Mouse (Mus musculus) splenic B cell, adult 2 months (primary cell): ENCODE results near the gene Gga3.

Experiments
- DNase-seq: peaks from one replicate; pipeline ENCODE4 v3.0.0-alpha.2; 2011; ENCODE audit warnings: low read depth, low spot score
- H3K27me3 ChIP-seq: 2 replicates; pipeline ENCODE4 v1.6.1; 2012; ENCODE audit warnings: mild to moderate bottlenecking, low read length, moderate library complexity, mixed read lengths; ENCODE audit not compliant: control insufficient read depth, poor library complexity, insufficient read depth, severe bottlenecking
- H3K36me3 ChIP-seq: 2 replicates; pipeline ENCODE4 v1.6.1; 2012; ENCODE audit warnings: mild to moderate bottlenecking, low read length, moderate library complexity, mixed read lengths; ENCODE audit not compliant: control insufficient read depth, poor library complexity, insufficient read depth, severe bottlenecking

Gga3 gene

DNA sequence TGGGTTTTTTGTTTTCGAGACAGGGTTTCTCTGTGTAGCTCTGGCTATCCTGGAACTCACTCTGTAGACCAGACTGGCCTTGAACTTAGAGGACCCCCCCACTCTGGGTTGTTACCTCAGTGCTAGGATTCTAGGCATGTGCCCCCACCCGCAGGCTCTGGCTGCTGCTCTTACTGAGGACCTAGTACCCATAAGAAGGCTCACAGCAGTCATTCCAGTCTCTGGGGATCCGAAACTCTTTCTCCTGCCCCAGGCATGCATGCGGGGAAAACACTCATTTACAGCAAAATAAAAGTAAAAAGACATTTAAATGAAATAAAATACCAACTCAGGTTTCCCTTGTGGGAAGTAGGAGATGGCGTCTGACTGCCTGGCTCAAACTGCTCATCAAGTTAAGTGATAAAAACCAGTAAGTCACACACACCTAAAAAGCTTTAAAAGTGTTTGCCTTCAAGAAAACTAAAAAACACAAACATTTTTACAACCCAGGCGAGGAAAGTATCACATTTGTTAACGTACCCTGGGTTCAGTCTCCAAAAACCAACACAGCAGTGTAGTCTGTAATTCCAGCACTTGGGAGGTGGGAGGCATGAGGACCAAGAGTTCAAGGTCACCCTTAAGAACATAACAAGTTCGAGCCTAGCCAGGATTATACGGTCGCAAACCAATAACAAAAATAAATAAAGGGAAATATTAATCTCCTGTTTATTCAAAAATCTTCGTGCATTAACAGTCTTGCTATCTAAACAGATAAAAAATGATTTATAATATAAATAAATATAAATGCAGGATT is 23.2 kb upstream of the Gga3 start:
- no peak for DNase-seq
- H3K27me3 ChIP-seq, result no peaks in the 10 kb centered on the region
- H3K36me3 ChIP-seq, result peaks cover 4% of the 10 kb centered on the region

DNA sequence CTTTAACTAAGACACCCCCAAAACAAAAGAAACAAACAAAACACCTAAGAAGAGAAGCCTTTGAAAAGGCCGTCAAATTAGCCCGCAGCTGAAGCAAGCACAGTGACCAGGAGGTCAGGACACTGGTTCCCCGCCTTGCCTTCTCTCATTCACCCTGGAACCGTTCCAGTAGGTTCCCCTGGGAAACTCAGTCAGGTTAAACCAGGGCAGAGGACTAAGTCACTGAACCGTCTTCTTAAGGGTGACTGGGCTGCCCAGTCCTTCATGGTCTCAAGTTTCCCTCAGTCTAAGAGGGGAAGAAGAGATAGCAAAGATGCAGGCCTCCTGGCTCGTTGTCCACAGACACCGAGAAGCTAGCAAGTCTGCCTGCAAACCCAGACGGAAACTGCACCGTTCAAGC is 22.0 kb upstream of the Gga3 start:
- H3K27me3 ChIP-seq, result no peaks in the 10 kb centered on the region
- H3K36me3 ChIP-seq, result peaks cover 6% of the 10 kb centered on the region
- no peak for DNase-seq

DNA sequence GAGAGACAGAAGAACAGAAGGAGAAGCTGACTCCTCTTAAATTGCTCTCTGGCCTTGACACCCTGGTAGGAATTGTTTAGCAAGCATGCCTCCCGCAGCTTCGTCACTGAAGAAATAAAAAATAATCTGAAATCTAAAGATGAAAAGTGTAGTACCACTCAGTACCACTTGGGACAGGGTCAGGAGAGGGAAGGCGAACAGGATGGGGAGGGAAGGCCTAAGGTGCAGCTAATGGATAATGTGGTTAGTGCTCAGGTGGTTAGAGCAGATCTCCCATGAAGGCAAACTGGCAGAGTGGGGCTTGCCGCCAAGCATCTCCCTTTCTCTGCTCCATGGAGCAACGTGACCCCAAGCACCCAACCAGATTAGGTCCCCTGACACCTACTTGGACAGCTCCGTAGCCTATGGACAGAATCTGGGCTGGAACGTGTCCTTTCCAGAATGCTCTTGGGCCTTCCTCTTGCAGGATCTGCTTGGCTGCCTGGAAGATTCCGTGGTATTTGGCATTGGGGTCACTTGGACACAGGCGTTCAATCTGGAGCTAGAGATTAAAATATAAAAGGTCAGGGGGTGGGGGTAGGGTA is 19.7 kb upstream of the Gga3 start:
- no peaks in the 10 kb centered on the region for H3K27me3 ChIP-seq
- peaks cover 10% of the 10 kb centered on the region for H3K36me3 ChIP-seq
- peak; percentile 48 for DNase-seq

DNA sequence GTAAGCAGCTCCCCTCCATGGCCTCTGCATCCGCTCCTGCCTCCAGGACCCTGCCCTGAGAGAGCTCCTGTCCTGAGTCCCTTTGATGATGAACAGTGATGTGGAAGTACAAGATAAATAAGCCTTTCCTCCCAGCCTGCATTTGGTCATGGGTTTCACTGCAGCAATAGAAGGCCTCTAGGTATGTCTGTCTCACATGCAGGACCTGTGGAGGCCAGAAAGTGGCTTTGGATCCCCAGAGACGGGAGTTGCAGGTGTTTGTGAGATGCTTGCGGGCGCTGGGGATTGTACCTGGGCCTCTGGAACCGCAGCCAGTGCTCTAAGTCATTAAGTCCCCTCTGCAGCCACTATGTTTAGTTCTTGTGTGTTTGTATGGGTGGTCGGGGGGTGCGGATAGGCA is 16.1 kb upstream of the Gga3 start:
- Histone ChIP-seq H3K36me3 (peaks cover 11% of the 10 kb centered on the region), H3K27me3 (no peaks in the 10 kb centered on the region)
- DNase-seq, result no peak

DNA sequence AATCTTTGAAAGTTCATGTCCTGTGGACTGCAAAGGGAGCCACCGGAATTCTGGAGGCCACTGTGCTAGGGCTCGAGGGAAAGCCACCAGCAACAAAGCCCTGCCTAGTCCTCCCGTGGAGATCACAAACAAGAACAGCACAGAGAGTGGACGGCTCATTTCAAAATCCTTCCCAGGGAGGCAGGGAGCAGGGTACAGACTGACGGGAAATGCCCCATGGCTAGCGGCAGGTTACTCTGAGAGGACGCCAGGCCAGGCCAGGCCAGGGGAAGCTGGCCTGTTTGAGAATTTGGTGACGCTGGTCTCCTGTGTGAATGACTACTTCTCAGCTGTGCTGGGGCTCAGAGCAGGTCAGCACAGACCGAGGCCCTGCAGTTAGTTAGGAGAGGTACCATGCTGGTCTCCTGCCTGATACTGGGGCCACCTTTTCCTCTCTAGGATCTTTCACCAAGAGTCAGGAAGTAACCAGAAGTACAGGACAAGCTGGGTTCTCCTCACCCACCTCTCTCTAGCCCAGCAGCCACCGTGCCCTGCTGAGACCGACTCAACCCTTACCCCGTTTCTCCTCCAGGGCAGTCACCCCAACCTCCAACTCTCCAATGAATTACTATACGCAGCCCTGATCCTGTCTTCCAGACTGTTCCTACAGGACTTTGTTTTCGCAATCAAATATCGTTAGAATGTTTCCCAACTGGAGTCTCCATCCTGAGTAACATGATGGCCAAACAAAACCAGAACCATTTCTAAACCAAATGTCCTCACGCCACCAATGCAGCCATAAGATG is 15.1 kb upstream of the Gga3 start:
- H3K27me3 ChIP-seq, result no peaks in the 10 kb centered on the region
- H3K36me3 ChIP-seq, result peaks cover 12% of the 10 kb centered on the region
- no peak for DNase-seq

DNA sequence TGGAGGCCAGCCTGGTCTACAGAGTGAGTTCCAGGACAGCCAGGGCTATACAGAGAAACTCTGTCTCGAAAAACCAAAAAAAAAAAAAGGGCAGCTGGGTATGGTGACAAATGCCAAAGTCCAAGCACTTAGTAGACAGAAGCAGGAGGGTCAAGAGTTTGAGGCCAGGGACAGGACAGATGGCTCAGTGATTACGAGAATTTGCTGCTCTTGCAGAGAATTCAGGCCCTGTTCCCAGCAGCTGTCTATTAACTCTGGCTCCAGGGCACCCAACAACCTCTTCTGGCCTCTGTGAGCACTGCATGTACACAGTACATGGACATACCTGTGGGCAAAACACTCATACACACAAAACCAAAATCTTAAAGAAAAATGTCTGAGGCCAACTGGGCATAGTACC is 14.2 kb upstream of the Gga3 start:
- Histone ChIP-seq H3K36me3 (peaks cover 10% of the 10 kb centered on the region), H3K27me3 (no peaks in the 10 kb centered on the region)
- DNase-seq, result no peak

DNA sequence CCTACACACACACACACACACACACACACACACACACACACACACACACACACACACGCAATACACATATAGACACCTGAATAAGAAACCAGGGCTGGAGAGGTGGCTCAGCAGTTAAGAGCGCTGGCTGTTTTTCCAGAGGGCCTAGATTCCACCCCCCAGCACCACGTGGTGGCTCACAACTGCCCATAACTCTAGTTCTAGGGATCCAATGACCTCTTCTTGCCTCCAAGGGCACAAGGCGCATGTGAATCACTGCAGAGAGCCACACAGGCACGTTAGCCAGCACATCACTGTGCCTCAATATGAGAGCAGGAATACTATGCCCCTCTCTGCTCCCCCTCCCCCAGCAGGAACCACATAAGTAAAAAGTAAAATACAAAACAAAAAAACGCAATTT is 13.0 kb upstream of the Gga3 start:
- Histone ChIP-seq H3K36me3 (peaks cover 8% of the 10 kb centered on the region), H3K27me3 (no peaks in the 10 kb centered on the region)
- no peak for DNase-seq

DNA sequence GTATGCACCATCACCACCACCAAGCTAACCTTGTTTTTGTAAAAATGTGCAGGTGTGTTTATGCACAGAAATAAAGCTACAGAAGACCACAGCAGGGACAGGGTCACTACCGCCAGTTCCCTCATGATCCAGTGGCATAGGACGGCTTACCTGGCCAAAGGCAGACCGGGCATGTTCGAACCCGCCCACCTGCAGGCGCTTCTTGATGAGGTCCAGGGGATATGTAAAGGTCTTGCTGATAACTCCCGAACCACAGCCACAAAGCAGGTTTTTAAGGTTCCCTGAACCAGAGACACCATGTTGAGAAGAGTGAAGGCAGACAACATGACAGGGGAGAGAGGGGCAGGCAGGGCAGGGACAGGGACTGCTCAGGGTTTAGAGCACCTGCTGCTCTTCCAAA is 12.5 kb upstream of the Gga3 start:
- Histone ChIP-seq H3K36me3 (peaks cover 8% of the 10 kb centered on the region), H3K27me3 (no peaks in the 10 kb centered on the region)
- no peak for DNase-seq

DNA sequence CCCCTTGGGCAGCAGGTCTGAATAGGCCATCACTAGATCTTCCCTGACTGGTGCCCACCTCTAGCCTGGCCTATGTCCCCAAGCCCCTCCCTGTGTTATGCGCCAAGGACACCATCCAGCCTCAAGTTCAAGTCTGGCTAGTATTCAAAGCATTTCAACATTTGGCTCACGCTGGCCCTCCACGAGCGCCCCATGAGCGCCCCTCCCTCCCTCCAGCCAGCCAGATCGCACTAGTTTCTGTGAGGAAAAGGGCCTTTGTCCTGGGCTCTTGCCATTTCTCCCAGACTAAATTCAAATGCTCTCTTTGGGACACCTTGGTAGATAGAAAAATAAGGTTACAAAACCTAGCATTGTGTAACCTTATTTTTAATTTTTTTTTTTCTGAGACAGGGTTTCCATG is 12.0 kb upstream of the Gga3 start:
- peaks cover 6% of the 10 kb centered on the region for H3K36me3 ChIP-seq
- no peaks in the 10 kb centered on the region for H3K27me3 ChIP-seq
- no peak for DNase-seq

DNA sequence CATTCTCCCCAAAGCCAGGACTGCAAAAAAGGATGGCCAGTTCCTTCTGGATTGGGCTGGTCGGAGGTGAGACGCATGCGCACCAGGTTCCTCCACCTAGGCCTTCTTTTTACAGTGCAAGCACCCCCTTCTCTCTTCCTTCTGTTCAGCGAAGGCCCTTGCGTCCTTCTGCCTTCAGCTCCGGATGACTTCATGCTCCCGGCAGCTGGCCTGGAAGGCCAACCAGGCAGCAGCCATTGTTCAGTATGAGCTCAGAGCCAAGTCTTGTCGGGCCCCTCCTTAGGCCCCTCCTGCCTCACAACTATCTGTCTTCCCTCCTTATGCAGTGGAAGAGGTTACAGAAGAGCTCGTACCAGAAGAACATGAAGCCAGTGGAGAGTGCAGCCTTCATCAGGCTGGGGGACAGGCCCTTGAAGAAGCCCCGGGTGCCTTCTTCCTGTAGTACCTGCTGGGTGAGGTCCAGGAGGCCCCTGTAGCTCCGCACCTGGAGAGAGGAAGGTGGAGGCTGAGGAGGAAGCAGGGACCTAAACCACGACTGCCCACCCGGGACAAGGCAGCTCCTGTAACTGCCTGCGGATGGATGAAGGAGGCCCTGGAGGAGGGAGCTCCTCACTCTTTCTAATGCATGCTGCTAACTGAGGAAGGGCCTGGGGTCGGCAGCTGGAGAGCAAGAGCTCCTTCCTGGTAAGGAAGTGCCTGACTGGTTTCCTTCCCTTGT is 11.4 kb upstream of the Gga3 start:
- H3K36me3 ChIP-seq, result peaks cover 4% of the 10 kb centered on the region
- DNase-seq, result no peak
- H3K27me3 ChIP-seq, result no peaks in the 10 kb centered on the region

DNA sequence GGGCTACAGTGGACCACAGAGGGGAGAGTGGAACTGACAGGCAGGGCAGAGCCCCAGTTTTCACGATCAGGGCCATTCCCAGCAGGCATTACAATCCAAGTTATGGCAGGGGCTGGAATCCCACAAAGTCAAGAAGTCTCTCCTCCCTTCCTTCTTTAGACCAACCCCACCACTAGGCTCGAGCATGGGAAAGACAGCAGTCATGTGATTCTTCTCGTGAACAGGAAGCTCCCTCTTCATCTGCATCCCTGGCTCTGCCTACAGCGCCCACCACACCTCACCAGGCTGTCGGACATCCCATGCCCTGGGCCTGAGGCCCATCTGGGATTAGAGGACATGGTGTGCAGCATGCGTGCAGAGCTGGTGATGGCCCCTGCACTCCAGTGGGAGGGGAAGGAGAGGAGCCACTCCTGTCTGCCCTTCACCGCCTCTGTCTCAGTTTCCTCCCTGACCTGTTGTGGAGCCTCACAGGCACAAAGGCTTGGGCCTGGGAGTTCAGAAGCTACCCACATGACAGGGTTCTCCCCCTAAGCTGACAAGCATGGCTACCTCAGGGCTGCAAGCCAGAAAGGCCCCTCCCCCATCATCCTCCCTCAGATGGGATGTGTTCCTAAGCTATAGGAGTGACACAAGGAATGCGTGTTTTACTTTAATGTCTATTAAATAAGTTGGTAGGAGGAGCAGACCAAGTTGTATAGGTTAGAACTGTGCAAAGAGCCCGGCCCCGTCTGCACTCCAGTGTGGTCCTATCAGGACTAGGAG is 10.7 kb upstream of the Gga3 start:
- peaks cover 5% of the 10 kb centered on the region for H3K36me3 ChIP-seq
- DNase-seq, result no peak
- no peaks in the 10 kb centered on the region for H3K27me3 ChIP-seq

DNA sequence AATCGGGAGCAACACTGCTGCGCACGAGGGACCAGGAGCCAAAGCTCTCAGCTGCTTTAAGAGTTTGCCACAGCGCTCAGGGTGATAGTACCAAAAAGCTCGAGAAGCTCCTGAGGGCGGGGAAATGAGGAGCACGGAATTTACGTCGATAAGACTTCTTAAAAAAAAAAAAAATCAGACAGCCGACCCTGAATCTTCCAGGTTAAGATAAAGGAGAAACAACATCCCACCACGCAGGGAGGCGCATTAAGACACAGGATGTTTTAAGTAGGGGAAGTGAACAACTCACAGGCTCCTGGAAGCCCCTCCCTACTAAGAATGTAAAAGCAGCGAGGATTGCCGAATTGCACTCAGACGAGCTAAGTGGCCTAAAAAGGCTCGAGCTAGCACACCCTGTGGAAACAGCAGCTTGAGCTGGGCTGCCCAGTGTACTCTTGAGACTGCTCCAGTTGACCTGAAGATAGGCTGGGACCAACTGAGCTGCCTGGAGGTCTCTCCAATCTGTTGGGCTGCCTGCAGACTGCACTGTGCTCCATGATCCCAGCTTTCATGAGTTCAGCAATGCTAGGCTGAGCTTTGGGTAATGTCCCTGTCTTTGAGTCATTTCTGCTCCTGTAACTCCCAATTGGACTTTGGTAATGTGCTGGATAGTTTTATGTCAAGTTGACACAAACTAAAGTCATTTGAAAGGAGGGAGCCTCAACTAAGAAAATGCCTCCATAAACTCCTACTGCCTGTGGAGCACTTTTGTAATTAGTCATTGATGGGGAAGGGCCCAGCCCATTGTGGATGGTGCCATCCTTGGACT is 9.5 kb upstream of the Gga3 start:
- peaks cover 5% of the 10 kb centered on the region for H3K36me3 ChIP-seq
- no peaks in the 10 kb centered on the region for H3K27me3 ChIP-seq
- DNase-seq, result peak; percentile 65

DNA sequence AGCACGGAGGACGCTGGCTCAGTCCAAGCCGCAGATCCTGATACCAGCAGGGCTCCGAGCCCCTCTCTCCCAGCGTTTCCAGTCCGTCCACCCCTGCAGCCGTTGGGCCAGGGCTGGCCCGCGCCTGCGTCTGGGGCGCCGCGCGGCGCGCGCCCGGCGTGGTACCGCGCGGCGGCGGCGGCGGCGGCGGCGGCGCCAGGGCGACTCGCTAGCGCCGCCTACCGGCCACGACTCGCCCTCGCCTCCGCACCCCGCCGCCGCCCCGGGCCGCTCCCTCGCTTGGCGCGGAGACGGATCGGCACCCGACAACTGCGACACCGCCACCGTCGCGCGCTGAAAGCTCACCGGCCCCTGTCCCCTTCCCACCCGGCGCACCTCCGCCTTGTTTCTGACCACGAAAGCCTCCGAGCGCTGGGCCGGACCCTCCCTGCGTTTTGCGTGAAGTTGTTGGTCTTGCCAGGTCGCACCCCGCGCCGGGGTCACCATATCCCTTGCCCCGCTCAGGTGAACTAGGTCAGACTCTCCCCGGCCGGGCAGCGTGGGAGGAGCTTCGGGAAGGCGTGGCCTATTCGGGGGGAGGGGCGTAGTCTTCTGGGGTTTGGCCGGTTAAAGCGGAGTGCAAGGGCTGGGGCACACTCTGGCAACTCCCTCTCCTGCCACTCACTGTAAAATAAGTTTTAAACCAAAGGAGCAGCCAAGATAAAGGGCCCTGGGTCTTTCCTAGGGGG is 8.7 kb upstream of the Gga3 start, which contains the start of gene Mif4gd:
TSS of gene Mif4gd (minus strand) at position 560 of the 728 bp plus-strand sequence.
- peaks cover 9% of the 10 kb centered on the region for H3K36me3 ChIP-seq
- peak; percentile 96 for DNase-seq
- H3K27me3 ChIP-seq, result no peaks in the 10 kb centered on the region
